Mouse (Mus musculus) MEL (cell line): ENCODE results near the gene Agbl5. TPM values are rescaled to one million over a fixed set of nuclear protein-coding genes. Genes with fewer than 3 reads are reported as not detected.
A peak's percentile ranks its signal among the peaks of the same experiment; 100 is the strongest.

Experiments used
- DNase-seq: peaks from one replicate; pipeline ENCODE4 v3.0.0; 2011; ENCODE audit warnings: low read depth, low spot score
- H3K27ac ChIP-seq: 2 replicates; pipeline ENCODE4 v1.5.1; 2012; ENCODE audit warnings: low read depth, mild to moderate bottlenecking, control low read depth, low read length, moderate library complexity; ENCODE audit not compliant: control insufficient read depth
- H3K27me3 ChIP-seq, 2 experiments: fragments of 150-350 bp in 1 of 2; sonication (generic) in 1 of 2; 2 replicates each; pipeline ENCODE4 v1.6.1; 2012; ENCODE audit warnings: low read length in 2 of 2, mild to moderate bottlenecking in 2 of 2, improper control_type of control experiment in 1 of 2, moderate library complexity in 1 of 2; ENCODE audit not compliant: insufficient read depth in 2 of 2, control insufficient read depth in 1 of 2
- H3K36me3 ChIP-seq, 2 experiments: 2 replicates each; pipeline ENCODE4 v1.6.1; 2012 to 2014; ENCODE audit warnings: low read length in 2 of 2, improper control_type of control experiment in 1 of 2, inconsistent platforms in 1 of 2, mild to moderate bottlenecking in 1 of 2; ENCODE audit not compliant: insufficient read depth in 2 of 2, control insufficient read depth in 1 of 2
- H3K4me1 ChIP-seq, 2 experiments: fragments of 150-350 bp in 1 of 2; sonication (generic) in 1 of 2; 2 replicates each; pipeline ENCODE4 v1.6.1; 2012; ENCODE audit warnings: low read length in 2 of 2, improper control_type of control experiment in 1 of 2, mild to moderate bottlenecking in 1 of 2; ENCODE audit not compliant: insufficient read depth in 2 of 2, control insufficient read depth in 1 of 2
- H3K4me3 ChIP-seq, 2 experiments: fragments of 150-350 bp in 1 of 2; sonication (generic) in 1 of 2; 2 replicates each; pipeline ENCODE4 v1.5.1; 2012; ENCODE audit warnings: low read depth in 2 of 2, low read length in 2 of 2, mild to moderate bottlenecking in 2 of 2, moderate library complexity in 2 of 2, control low read depth in 1 of 2, improper control_type of control experiment in 1 of 2; ENCODE audit not compliant: control insufficient read depth in 1 of 2, insufficient read depth in 1 of 2
- H3K79me2 ChIP-seq: 2 replicates; pipeline ENCODE4 v1.6.1; 2012; ENCODE audit warnings: mild to moderate bottlenecking, low read length, moderate library complexity; ENCODE audit not compliant: control insufficient read depth, poor library complexity, insufficient read depth
- H3K9ac ChIP-seq: 2 replicates; pipeline ENCODE4 v1.6.1; 2012; ENCODE audit warnings: low read depth, mild to moderate bottlenecking, control low read depth, low read length, moderate library complexity; ENCODE audit not compliant: control insufficient read depth, poor library complexity, severe bottlenecking
- H3K9me3 ChIP-seq: fragments of 150-350 bp; sonication (generic); replicated peaks from 2 replicates; pipeline ENCODE4 v1.6.1; 2012; ENCODE audit warnings: mild to moderate bottlenecking, low read length, improper control_type of control experiment, moderate library complexity; ENCODE audit not compliant: insufficient read depth
- EP300 ChIP-seq, 2 experiments: IDR thresholded peaks; 2 replicates each; pipeline ENCODE4 v1.6.1; 2011; ENCODE audit warnings: improper control_type of control experiment in 2 of 2, low read length in 2 of 2, low read depth in 1 of 2, mild to moderate bottlenecking in 1 of 2
- GATA1 ChIP-seq: IDR thresholded peaks from 2 replicates; pipeline ENCODE4 v1.6.1; 2011; ENCODE audit warnings: low read depth, low read length, improper control_type of control experiment
- JUND ChIP-seq: IDR thresholded peaks from 2 replicates; pipeline ENCODE4 v1.6.1; 2011; ENCODE audit warnings: low read depth, mild to moderate bottlenecking, improper control_type of control experiment, low read length
- MAFK ChIP-seq: IDR thresholded peaks from 2 replicates; pipeline ENCODE4 v1.6.1; 2011; ENCODE audit warnings: low read depth, mild to moderate bottlenecking, low read length, improper control_type of control experiment, borderline replicate concordance
- MAX ChIP-seq: IDR thresholded peaks from 2 replicates; pipeline ENCODE4 v1.6.1; 2011; ENCODE audit warnings: low read length, improper control_type of control experiment
- MAZ ChIP-seq: IDR thresholded peaks from 2 replicates; pipeline ENCODE4 v1.6.1; 2012; ENCODE audit warnings: low read depth, mild to moderate bottlenecking, inconsistent platforms, low read length, improper control_type of control experiment
- MXI1 ChIP-seq: IDR thresholded peaks from 2 replicates; pipeline ENCODE4 v1.6.1; 2011; ENCODE audit warnings: mild to moderate bottlenecking, low read depth, low read length, improper control_type of control experiment
- POLR2A ChIP-seq, 2 experiments: IDR thresholded peaks; 2 replicates each; pipeline ENCODE4 v1.6.1; 2011 to 2012; ENCODE audit warnings: low read length in 2 of 2, mild to moderate bottlenecking in 2 of 2, control low read depth in 1 of 2, improper control_type of control experiment in 1 of 2, low read depth in 1 of 2, moderate library complexity in 1 of 2; ENCODE audit not compliant: control insufficient read depth in 1 of 2, insufficient read depth in 1 of 2, poor library complexity in 1 of 2
- POLR2AphosphoS2 ChIP-seq: IDR thresholded peaks from 2 replicates; pipeline ENCODE4 v1.6.1; 2011; ENCODE audit warnings: low read length, improper control_type of control experiment
- POLR2AphosphoS5 ChIP-seq: IDR thresholded peaks from 2 replicates; pipeline ENCODE4 v1.6.1; 2012; ENCODE audit warnings: low read depth, borderline replicate concordance, mild to moderate bottlenecking, inconsistent platforms, low read length, moderate library complexity, mixed read lengths
- RAD21 ChIP-seq: IDR thresholded peaks from 2 replicates; pipeline ENCODE4 v1.6.1; 2011; ENCODE audit warnings: mild to moderate bottlenecking, low read depth, low read length, improper control_type of control experiment
- RCOR1 ChIP-seq: IDR thresholded peaks from 2 replicates; pipeline ENCODE4 v1.6.1; 2012; ENCODE audit warnings: low read depth, mild to moderate bottlenecking, inconsistent platforms, low read length, improper control_type of control experiment
- SIN3A ChIP-seq: IDR thresholded peaks from 2 replicates; pipeline ENCODE4 v1.6.1; 2012; ENCODE audit warnings: low read length, improper control_type of control experiment, inconsistent platforms
- TAL1 ChIP-seq: IDR thresholded peaks from 2 replicates; pipeline ENCODE4 v1.6.1; 2012; ENCODE audit warnings: mild to moderate bottlenecking, inconsistent platforms, low read length, moderate library complexity, mixed read lengths
- TCF12 ChIP-seq: IDR thresholded peaks from 2 replicates; pipeline ENCODE4 v1.6.1; 2014; ENCODE audit warnings: low read depth, mild to moderate bottlenecking, inconsistent platforms, low read length, improper control_type of control experiment, moderate library complexity
- UBTF ChIP-seq: IDR thresholded peaks from 2 replicates; pipeline ENCODE4 v1.6.1; 2012; ENCODE audit warnings: low read depth, mild to moderate bottlenecking, inconsistent platforms, low read length, improper control_type of control experiment, moderate library complexity, borderline replicate concordance; ENCODE audit not compliant: insufficient read depth
- ZKSCAN1 ChIP-seq: IDR thresholded peaks from 2 replicates; pipeline ENCODE4 v1.6.1; 2012; ENCODE audit warnings: low read depth, mild to moderate bottlenecking, inconsistent platforms, low read length, improper control_type of control experiment, moderate library complexity
- ZMIZ1 ChIP-seq: IDR thresholded peaks from 2 replicates; pipeline ENCODE4 v1.6.1; 2012; ENCODE audit warnings: low read depth, mild to moderate bottlenecking, inconsistent platforms, low read length, improper control_type of control experiment, moderate library complexity
- polyA plus RNA-seq, 2 experiments: library from polyadenylated mRNA; stranded (reverse) in 1 of 2; unstranded in 1 of 2; fragments of >175 nt in 1 of 2; fragments of >200 nt in 1 of 2; gene quantifications; 2 replicates each; pipeline versions ENCODE4 v1.2.1 to v1.2.4; 2012; ENCODE audit warnings: low replicate concordance in 2 of 2, low read depth in 1 of 2; ENCODE audit not compliant: insufficient read length in 2 of 2, insufficient read depth in 1 of 2, missing spikeins in 1 of 2
- total RNA-seq: library from RNA; depleted of rRNA; stranded (reverse); fragments of 300-350 nt; gene quantifications from 2 replicates; pipeline ENCODE4 v1.2.3, GENCODE M21; 2012

Agbl5 gene
- total and polyA plus RNA-seq, 3 experiments: 10.6 to 45.0 TPM; not detected in 1

DNA sequence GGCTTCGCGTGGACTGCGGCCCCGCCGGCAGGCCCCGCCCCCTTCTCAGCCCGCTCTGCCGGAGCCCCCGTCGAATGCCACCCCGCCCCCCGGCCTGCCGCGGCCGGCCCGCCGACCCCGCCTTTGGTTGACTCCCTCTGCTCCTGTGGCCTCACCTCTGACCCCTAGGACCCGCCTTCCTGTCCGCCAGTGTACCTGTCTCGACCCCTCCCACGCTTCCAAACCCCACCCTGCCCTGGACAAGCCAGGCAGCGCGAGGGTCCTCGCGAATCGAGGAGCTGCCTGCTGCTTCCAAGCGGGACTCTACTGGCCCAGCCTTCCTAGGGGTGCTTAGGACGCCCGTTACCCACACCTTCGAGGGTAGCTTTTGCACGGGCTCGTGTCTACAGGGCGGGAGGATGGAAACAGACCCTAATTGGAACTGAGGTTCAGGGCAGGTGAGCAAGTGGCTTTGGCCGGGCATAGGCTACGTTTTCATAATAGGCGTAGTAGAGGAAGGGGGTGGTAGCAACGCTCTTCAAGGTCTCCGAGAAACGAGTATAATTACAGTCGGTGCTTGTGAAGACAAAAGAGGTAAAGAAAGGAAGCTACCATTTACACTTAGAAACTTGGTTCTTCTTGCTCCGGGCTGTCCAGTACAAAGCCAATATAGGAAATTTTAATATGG lies 727 bp downstream of the Agbl5 start:
- no peak for DNase-seq
- Histone ChIP-seq H3K36me3 (peaks cover 0 to 12% of the 10 kb centered on the region in 2 experiments; a peak in 2 of 4 replicates), H3K79me2 (peaks cover 5% of the 10 kb centered on the region; the same call in 1 of the 2 replicates), H3K27ac (peak overlapping the region; percentile 88), H3K9me3 (no peaks in the 10 kb centered on the region), H3K4me3 (peak overlapping the region; percentile 31 to 72), H3K9ac (peak overlapping the region; percentile 67), H3K4me1 (peaks cover 0 to 10% of the 10 kb centered on the region in 2 experiments; a peak in 2 of 4 replicates), H3K27me3 (no peaks in the 10 kb centered on the region)
- TF ChIP-seq JUND (no peak), SIN3A (peak; percentile 2; the same call in 1 of the 2 replicates), POLR2AphosphoS2 (peak; percentile 48), EP300 (IDR thresholded peaks at IDR 0.05; ENCODE audit: low read depth in 1 of 2, low read length in 2 of 2) (no peak), POLR2A (IDR thresholded peaks at IDR 0.05; ENCODE audit: control insufficient read depth in 1 of 2, insufficient read depth in 1 of 2, low read depth in 1 of 2, low read length in 2 of 2, poor library complexity in 1 of 2) (peak; percentile 10 to 48; a peak in 3 of 4 replicates), TCF12 (peak; percentile 10; the same call in 1 of the 2 replicates), MAX (peak; percentile 40; the same call in 1 of the 2 replicates), MAZ (peak; percentile 72), RAD21 (no peak), ZKSCAN1 (no peak), ZMIZ1 (0 out of 2 replicates have a peak, but pooled peaks have one; percentile 12), RCOR1 (peak; percentile 5; the same call in 1 of the 2 replicates), UBTF (0 out of 2 replicates have a peak, but pooled peaks have one; percentile 23)

DNA sequence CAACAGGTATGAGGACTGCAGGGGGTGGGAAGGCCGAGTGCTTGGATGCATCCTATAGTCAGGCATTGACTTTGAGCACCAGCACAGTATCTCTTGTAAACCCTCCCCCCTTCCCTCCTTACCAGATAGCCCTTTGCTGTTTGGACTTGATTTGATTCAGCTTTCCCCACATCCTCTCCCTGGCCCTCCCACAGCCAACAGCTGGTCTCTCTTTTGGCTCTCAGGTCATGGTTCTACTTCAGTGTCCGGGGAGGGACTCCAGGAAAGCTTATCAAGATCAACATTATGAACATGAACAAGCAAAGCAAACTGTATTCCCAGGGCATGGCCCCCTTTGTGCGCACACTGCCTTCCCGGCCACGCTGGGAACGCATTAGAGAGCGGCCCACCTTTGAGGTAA lies 1.9 kb downstream of the Agbl5 start:
- DNase-seq: no peak
- Histone ChIP-seq H3K9ac (no peak overlapping the region), H3K4me3 (no peak overlapping the region), H3K36me3 (peaks cover 0 to 12% of the 10 kb centered on the region in 2 experiments; a peak in 2 of 4 replicates), H3K27me3 (no peaks in the 10 kb centered on the region), H3K4me1 (peaks cover 0 to 10% of the 10 kb centered on the region in 2 experiments; a peak in 2 of 4 replicates), H3K9me3 (no peaks in the 10 kb centered on the region), H3K79me2 (peaks cover 5% of the 10 kb centered on the region; the same call in 1 of the 2 replicates), H3K27ac (no peak overlapping the region)
- TF ChIP-seq MXI1 (no peak), POLR2A (IDR thresholded peaks at IDR 0.05; ENCODE audit: control insufficient read depth in 1 of 2, insufficient read depth in 1 of 2, low read depth in 1 of 2, low read length in 2 of 2, poor library complexity in 1 of 2) (no peak), POLR2AphosphoS5 (no peak), GATA1 (no peak), EP300 (IDR thresholded peaks at IDR 0.05; ENCODE audit: low read depth in 1 of 2, low read length in 2 of 2) (no peak), SIN3A (no peak), TAL1 (no peak), MAFK (no peak), MAX (no peak)
